Mouse (Mus musculus): ENCODE results near the gene Rnaseh1. TPM values are rescaled to one million over a fixed set of nuclear protein-coding genes. Genes with fewer than 3 reads are reported as not detected.

Gene Rnaseh1
- polyA plus RNA-seq, 1 experiment from 2014 or later: 31.8 TPM

DNA sequence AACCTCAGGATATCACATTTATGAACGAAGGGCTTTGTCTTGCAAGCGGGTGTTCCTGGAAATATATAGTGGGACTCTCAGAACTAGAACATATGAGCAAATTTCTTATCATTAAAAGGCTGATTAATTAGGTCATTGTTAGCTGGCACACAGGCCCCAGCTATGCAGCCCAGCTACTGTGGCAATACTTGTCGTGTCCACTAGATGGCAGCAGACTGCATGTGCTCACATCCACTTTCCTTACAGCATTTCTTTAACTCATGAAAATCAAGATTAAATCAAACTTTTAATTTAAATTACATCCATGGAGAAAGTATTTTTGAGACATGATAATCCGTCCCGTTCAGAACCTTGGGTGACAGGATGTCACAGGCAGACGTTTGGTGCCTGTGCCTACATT is 50.3 kb downstream of the Rnaseh1 start:
- no peak overlapping the region for H3K9ac ChIP-seq
- no peaks in the 10 kb centered on the region for H3K27me3 ChIP-seq
- no peak overlapping the region for H3K4me2 ChIP-seq
- H3K27ac ChIP-seq: no peak overlapping the region
- 14% methylated on average over 6 of the region's 6 CpGs for WGBS
- H3K4me3 ChIP-seq: no peak overlapping the region
- no peaks in the 10 kb centered on the region for H3K9me3 ChIP-seq
- ATAC-seq (ENCODE audit: insufficient number of reproducible peaks, low FRiP score, low TSS enrichment, low read depth): no peak
- H3K4me1 ChIP-seq: peaks cover 9% of the 10 kb centered on the region; the same call in 1 of the 2 replicates
- peaks cover 35% of the 10 kb centered on the region for H3K36me3 ChIP-seq

DNA sequence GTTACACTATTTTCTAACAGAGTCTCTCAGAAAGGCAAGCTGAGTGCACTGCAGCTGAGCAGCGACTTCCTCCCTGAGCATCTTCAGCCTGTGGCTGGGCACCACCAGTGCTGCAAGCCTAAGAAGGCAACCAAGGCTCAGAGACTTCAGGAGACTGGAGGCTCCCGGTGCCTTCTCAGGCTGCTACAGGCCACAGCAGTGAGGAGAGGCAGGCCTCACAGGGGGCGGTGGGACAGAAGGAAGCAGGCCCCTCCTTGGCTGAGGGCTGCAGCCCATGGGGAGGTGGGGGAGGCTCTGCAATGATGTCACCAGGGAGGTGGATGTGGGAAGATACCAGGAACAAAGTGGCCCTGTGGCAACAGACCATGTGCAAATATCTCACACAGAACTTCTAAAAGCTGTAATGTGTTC is 50.7 kb downstream of the Rnaseh1 start:
- no peak overlapping the region for H3K4me3 ChIP-seq
- WGBS: 40% methylated on average over 3 of the region's 3 CpGs
- H3K9ac ChIP-seq: no peak overlapping the region
- H3K27ac ChIP-seq: peak overlapping the region; percentile 71
- peaks cover 31% of the 10 kb centered on the region for H3K36me3 ChIP-seq
- H3K9me3 ChIP-seq: no peaks in the 10 kb centered on the region
- H3K4me1 ChIP-seq: peaks cover 9% of the 10 kb centered on the region; the same call in 1 of the 2 replicates
- no peak overlapping the region for H3K4me2 ChIP-seq
- ATAC-seq (ENCODE audit: insufficient number of reproducible peaks, low FRiP score, low TSS enrichment, low read depth): no peak
- no peaks in the 10 kb centered on the region for H3K27me3 ChIP-seq

GRCm38 (mm10) chr12:28700561-28701025 is 51.2 kb downstream of the Rnaseh1 start:
- no peak for ATAC-seq (ENCODE audit: insufficient number of reproducible peaks, low FRiP score, low TSS enrichment, low read depth)
- Histone ChIP-seq H3K9me3 (no peaks in the 10 kb centered on the region), H3K9ac (no peak overlapping the region), H3K4me2 (no peak overlapping the region), H3K4me3 (no peak overlapping the region), H3K27ac (peak overlapping the region; percentile 71), H3K4me1 (peaks cover 9% of the 10 kb centered on the region; the same call in 1 of the 2 replicates), H3K27me3 (no peaks in the 10 kb centered on the region), H3K36me3 (peaks cover 29% of the 10 kb centered on the region)
- 68% methylated on average over 19 of the region's 19 CpGs for WGBS

- no peak for ATAC-seq (ENCODE audit: insufficient number of reproducible peaks, low FRiP score, low TSS enrichment, low read depth)
- 70% methylated on average over 11 of the region's 11 CpGs for WGBS
- Histone ChIP-seq H3K9ac (no peak overlapping the region), H3K27me3 (no peaks in the 10 kb centered on the region), H3K27ac (0 out of 2 replicates have a peak overlapping the region, but pooled peaks have one; percentile 71), H3K4me1 (peaks cover 9% of the 10 kb centered on the region; the same call in 1 of the 2 replicates), H3K4me3 (no peak overlapping the region), H3K4me2 (no peak overlapping the region), H3K9me3 (no peaks in the 10 kb centered on the region), H3K36me3 (peaks cover 22% of the 10 kb centered on the region)
Measured at GRCm38 (mm10) chr12:28701302-28701701, 51.9 kb downstream of the Rnaseh1 start.

DNA sequence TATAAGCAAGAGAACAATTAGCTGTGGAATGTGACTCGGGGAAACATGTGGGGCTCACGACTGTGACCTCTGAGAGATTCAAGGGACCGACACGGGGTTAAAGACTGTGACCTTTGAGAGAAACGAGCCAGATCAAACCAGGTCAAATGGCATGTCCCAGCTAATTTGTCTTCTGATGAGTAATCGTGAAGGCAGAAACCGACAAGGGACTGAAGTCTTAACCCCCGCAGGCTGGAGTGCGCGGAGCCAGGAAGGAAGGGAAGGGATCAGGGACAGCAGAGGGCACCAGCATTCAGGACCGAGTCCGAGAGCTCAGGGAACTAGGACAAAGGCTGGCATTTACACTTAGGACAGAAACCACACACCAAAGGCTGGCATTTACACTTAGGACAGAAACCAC is 55.0 kb downstream of the Rnaseh1 start:
- 13% methylated on average over 12 of the region's 12 CpGs for WGBS
- H3K4me1 ChIP-seq: peaks cover 9% of the 10 kb centered on the region; the same call in 1 of the 2 replicates
- no peak overlapping the region for H3K4me3 ChIP-seq
- no peaks in the 10 kb centered on the region for H3K27me3 ChIP-seq
- no peak overlapping the region for H3K27ac ChIP-seq
- no peak overlapping the region for H3K4me2 ChIP-seq
- no peaks in the 10 kb centered on the region for H3K9me3 ChIP-seq
- peaks cover 13% of the 10 kb centered on the region; the same call in 1 of the 2 replicates for H3K36me3 ChIP-seq
- no peak overlapping the region for H3K9ac ChIP-seq
- ATAC-seq (ENCODE audit: insufficient number of reproducible peaks, low FRiP score, low TSS enrichment, low read depth): no peak

GRCm38 (mm10) chr12:28705204-28705603 is 55.8 kb downstream of the Rnaseh1 start:
- no peak overlapping the region for H3K4me2 ChIP-seq
- no peak for ATAC-seq (ENCODE audit: insufficient number of reproducible peaks, low FRiP score, low TSS enrichment, low read depth)
- H3K27me3 ChIP-seq: no peaks in the 10 kb centered on the region
- H3K9ac ChIP-seq: no peak overlapping the region
- H3K4me1 ChIP-seq: peaks cover 5% of the 10 kb centered on the region; the same call in 1 of the 2 replicates
- WGBS: 91% methylated on average over 6 of the region's 6 CpGs
- no peak overlapping the region for H3K27ac ChIP-seq
- no peak overlapping the region for H3K4me3 ChIP-seq
- H3K36me3 ChIP-seq: peaks cover 21% of the 10 kb centered on the region; the same call in 1 of the 2 replicates
- no peaks in the 10 kb centered on the region for H3K9me3 ChIP-seq

DNA sequence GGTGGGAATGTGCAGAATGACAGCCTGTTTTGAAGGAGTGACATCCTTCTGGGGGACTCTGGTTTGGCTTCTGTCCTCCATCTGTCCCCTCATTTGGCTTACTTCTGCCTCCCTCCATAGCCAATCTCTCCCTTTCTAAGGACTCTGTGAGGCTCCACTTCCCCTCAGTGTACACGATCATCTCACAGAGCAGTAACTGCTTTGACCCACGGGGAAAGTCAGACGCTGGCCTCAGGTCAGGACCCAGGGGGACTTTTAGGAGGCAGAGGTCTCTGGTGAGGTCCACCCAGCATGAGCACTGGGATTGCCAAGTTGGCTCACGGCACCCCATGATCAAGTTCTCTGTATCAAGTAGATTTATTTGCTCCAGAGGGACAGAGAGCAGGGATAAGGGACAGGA is 58.8 kb downstream of the Rnaseh1 start:
- H3K27ac ChIP-seq: no peak overlapping the region
- no peak overlapping the region for H3K9ac ChIP-seq
- H3K36me3 ChIP-seq: peaks cover 44% of the 10 kb centered on the region
- no peak overlapping the region for H3K4me3 ChIP-seq
- H3K9me3 ChIP-seq: no peaks in the 10 kb centered on the region
- H3K27me3 ChIP-seq: no peaks in the 10 kb centered on the region
- no peak for ATAC-seq (ENCODE audit: insufficient number of reproducible peaks, low FRiP score, low TSS enrichment, low read depth)
- H3K4me2 ChIP-seq: no peak overlapping the region
- 80% methylated on average over 4 of the region's 4 CpGs for WGBS
- no peaks in the 10 kb centered on the region for H3K4me1 ChIP-seq

Small RNA genes lying within 50 kb of the gene (microRNA-seq; reads per million reads assigned to microRNA genes)
- not detected for gene Mir6937

Other genes starting within 250 kb of the Rnaseh1 start
- 0.17 and 0.36 TPM in 2 replicates for gene Dcdc2c, start 97.2 kb upstream of the Rnaseh1 start, polyA plus RNA-seq (2015; fragmentation: Nextera tagmentation; extraction: Ambion mirVana)
- gene Allc, start 67.1 kb upstream of the Rnaseh1 start, polyA plus RNA-seq (2015; fragmentation: Nextera tagmentation; extraction: Ambion mirVana): not detected in 2 replicates
- 0.37 and 1.1 TPM in 2 replicates for gene Colec11, start 26.2 kb upstream of the Rnaseh1 start, polyA plus RNA-seq (2015; fragmentation: Nextera tagmentation; extraction: Ambion mirVana)
- 556 and 709 TPM in 2 replicates for gene Rps7, start 13.6 kb upstream of the Rnaseh1 start, polyA plus RNA-seq (2015; fragmentation: Nextera tagmentation; extraction: Ambion mirVana)
- gene Adi1, start 25.6 kb downstream of the Rnaseh1 start, polyA plus RNA-seq (2015; fragmentation: Nextera tagmentation; extraction: Ambion mirVana): 66.0 and 70.4 TPM in 2 replicates
- 37.8 and 38.6 TPM in 2 replicates for gene Trappc12, start 100.9 kb downstream of the Rnaseh1 start, polyA plus RNA-seq (2015; fragmentation: Nextera tagmentation; extraction: Ambion mirVana)
- gene Eipr1, start 102.2 kb downstream of the Rnaseh1 start, polyA plus RNA-seq (2015; fragmentation: Nextera tagmentation; extraction: Ambion mirVana): 31.6 and 32.8 TPM in 2 replicates

Measured in limb, embryonic 15.5 days (tissue).